Mouse (Mus musculus) hematopoietic stem cell, adult 5-6 weeks (primary cell): ENCODE data around the gene Rem1. TPM values are rescaled to one million over a fixed set of nuclear protein-coding genes. Genes with fewer than 3 reads are reported as not detected.
A peak's percentile ranks its signal among the peaks of the same experiment; 100 is the strongest.

ENCODE experiments used
- ATAC-seq, 2 experiments: fragments of 125-278 bp in 1 of 2; replicated peaks in 1 of 2; 2 replicates each; pipeline ENCODE4 v1.8.0; 2016 to 2017; ENCODE audit warnings: inconsistent platforms in 2 of 2, mild to moderate bottlenecking in 2 of 2, moderate number of reproducible peaks in 2 of 2, low read depth in 1 of 2, moderate TSS enrichment in 1 of 2; ENCODE audit not compliant: low FRiP score in 2 of 2, poor library complexity in 2 of 2, severe bottlenecking in 2 of 2, insufficient read depth in 1 of 2, low TSS enrichment in 1 of 2
- total RNA-seq: library from RNA; stranded (forward); fragments of 172-1452, 232-1000 nt; gene quantifications from 2 replicates; pipeline ENCODE4 v1.2.3, GENCODE M21; 2017

The Rem1 gene
- total RNA-seq, result not detected in 2 replicates

DNA sequence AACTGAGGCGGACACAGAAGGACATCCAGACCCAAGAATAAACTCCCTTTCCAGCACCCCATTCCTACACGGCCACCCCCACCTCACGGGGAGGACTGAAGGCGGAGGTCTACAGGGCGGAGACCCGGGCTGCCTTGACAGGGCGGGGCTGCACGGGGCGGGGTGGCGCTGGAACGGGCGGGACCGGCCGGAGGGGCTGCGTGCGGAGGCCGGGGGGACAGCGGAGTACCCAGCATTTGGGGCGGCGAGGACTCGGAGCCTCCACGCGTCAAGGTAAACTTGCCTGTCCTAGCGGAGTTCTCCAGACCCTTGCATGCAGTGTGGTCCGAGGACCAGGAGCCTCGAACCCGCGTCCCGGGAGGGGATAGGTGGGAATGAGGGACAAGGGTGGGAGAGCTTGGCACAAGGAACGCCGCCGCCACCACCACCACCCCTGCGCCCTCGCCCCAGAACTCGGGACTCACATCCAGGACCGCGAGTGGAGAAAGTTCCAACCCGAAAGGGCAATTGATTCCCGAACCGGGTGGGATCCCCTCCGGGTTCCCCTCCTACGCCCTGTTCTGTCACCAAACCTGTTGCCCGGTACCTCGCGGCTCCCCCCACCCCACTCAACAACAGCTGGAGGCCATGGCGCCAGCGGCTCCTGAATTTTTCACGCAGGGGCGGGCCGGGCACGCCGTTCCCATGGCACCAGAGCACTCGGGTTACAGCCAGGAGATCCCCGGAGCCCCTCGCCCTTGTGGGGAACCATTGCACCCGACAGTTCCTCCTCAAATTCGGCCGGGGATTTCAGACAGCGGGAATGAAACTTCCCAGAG, at the start of gene Rem1:
TSS of gene Rem1 (plus strand) at position 178 of the 818 bp plus-strand sequence.
- peak; percentile 22 to 27; a peak in 2 of 4 replicates for ATAC-seq

DNA sequence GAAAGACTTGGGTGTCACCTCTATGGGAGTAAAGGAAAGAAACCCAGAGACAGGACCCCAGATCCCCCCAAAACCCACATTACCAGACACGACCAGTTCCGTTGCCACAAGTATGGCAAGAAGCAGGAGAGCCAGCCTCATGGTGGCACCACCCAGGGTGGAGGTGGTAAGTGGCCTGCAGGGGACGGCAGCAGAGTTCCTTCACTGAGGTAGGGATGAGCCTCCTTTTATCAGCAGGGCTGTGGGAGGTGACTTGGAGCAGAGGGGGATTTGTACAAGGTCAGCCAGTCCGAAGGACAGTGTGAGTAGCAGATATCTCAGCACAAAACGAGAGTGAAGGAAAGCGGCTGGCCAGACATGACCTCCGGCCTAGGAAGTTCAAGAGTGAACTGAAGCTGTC, 46.6 kb upstream of the Rem1 start, which contains the start of gene Defb19:
TSS of gene Defb19 (minus strand) at position 206 of the 400 bp plus-strand sequence.
- ATAC-seq, result no peak

DNA sequence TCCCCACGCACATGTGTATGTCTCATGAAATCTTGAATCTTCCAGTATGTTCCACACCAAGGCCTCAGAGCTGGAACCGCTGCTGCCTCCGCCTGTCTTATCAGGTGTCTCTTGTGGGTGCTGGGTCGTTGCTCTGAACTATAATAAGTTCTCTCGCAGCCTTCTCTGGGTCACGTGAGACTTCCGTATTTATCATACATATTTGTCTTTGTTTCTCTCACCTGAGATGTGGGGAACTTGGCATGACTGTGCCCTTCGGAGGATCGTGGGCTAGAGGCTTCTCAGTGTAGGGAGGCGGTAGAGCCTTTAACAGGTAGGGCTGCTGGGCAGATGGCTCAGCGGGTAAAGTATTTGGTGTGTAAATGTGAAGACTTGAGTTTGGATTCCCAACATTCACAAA, 46.1 kb upstream of the Rem1 start:
- no peak for ATAC-seq

DNA sequence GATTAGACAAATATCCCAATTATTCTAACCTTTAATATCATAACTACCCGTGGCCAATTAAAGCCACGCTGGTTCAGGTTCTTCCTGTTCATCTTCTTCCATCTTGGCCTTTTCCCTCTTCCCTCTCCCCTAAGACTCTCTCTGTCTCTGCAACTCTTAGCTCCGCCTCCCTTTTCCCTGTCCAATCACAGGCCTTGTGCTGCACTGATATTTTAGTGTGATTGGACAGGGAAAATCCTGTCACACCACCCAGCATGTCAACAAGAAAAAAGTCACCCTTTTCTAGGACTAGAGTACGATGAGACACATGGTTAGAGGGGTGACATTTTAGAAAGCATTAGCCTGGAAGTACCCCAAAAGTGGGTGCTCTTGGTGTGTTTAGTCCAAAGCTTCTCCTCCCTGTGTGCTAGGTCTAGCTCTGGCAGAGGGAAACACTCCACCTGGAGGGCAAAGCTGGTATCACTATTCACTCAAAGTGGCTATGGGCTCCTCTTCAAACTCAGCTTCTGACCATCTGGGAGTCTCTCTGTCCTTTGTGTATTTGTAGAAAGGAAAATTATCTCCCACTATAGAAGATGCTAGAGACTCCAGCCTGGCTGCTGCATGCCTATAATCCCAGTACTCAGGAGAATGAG, 39.7 kb upstream of the Rem1 start:
- ATAC-seq, result peak; percentile 65 to 66; a peak in 3 of 4 replicates

DNA sequence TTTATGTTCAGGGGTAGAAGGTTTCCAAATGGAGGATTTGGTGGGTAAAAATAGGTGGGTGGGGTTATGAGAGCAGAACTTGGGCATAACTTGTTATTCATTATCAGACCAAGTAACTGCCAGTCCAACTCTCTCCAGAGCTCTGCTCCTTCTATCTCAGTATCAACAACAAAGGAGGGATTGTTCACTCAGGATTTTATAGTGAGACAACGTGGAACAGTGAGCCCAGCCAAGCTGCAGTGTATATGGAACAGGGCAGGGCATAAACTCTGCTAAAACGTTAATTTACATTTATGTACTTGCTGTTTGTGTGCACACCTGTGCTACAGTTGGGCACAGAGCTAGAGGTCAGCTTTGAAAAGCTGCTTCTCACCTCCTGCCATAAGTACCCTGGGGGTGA, 38.3 kb upstream of the Rem1 start:
- no peak for ATAC-seq

DNA sequence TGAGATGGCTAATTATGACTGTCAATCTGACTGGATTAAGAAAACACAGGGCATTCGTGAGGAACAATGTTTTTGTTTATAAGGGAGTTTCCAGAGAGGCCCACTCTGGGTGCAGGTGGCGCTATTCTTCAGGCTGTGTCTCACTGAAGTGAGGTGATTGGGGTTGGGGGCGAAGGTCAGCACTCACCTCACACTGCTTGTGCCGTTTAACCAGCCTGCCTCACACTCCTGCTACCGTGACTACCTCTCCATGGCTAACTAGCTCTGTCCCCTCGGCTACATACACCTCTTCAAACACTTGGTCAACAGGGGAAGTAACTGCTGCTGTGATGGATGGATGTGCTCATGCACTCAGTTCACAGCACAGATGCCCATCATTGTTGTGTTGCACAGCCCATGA, 37.7 kb upstream of the Rem1 start:
- no peak for ATAC-seq

DNA sequence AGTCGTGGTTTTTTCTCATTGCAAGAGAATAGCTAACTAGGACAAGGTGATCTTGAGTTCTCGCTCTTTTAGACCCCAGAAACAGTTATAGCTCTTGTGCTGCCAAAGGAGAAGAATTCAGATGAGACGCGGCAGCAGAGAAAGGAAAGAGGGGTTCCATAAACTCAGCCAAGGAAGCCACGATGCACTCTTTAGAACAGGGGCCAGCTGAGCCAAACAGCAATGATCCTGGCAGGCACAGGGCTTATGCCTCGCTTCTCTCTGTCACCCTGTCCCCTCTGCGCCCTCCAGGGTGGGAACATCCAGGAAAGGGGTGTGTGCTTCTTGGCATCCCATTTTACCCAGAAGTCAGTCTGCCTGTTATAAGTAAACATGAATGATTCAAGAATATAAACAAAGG, 27.5 kb upstream of the Rem1 start, which contains the start of gene Defb45:
TSS of gene Defb45 (minus strand) at position 101 of the 400 bp plus-strand sequence.
- no peak for ATAC-seq

DNA sequence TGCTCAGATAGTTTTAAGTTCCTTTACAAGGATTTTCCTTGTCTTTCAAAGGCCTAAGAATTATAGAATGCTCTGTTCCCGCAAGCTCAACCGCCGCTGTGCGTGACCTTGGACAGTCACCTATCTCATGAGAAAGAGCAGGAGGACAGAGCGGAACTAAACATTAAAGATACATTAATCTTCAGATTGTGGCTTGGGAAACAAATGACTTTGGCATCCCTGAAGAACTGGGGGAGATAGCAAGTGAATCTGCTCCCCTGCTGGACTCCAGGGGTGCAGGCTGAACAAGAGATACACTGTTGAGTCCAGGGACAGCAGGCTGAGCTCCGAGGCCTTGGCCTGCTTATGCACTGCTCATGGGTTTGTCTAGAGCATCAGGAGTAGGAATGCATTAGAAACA, 26.7 kb upstream of the Rem1 start:
- no peak for ATAC-seq

DNA sequence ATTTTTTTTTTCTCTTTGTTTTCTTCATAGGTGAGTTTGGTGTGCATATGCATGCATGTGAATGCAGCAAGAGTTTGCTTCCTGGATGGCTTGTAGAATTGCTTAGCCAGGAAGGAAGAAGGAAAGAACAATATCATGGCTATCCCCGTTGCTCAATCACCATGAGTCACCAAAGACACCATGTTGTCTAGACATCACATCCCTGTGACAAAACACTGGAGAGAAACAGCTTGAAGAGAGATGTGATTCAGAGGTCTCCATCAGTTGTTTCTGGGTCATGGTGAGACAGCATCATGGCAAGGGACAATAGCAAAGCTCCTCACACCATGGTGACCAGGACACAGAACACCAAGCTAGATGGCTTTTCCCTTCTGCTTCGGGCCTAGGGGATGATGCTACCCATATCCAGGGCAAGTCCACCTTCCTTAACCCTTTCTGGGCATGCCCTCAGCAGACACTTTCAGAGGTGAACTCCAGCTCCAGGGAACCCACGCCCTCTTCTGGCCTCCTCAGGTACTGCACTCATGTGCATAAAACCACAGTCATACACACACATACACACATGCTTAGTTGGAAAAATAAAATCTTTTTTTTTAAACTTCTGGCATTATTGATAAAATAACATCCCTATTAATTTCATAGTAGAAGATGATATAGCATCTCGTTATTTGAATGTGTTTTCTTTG, 25.3 kb upstream of the Rem1 start:
- ATAC-seq, result no peak

DNA sequence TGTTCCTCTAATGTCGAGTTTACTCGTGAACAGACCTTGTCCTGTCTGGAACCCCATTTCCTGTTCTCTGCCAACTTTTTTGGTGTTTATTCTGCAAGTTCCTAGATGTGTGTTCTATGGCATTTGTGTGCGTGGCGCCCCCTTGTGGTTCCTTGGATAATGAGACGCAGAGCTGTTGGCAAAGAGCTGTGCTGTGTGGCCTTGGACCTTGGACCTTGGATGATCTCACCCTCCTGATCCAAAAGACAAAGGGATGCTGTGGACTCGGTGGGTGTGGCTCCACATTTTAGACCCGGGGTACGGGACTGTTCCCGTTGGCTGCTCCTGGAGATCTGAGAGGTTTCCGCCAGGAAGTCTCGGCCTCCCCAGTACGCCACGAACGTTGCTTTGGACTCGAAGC, 22.7 kb upstream of the Rem1 start, which contains the start of gene Defb36:
TSS of gene Defb36 (plus strand) at position 271 of the 400 bp plus-strand sequence.
- ATAC-seq, result 0 out of 4 replicates have a peak, but pooled peaks of 1 of the 2 experiments have one; percentile 27

DNA sequence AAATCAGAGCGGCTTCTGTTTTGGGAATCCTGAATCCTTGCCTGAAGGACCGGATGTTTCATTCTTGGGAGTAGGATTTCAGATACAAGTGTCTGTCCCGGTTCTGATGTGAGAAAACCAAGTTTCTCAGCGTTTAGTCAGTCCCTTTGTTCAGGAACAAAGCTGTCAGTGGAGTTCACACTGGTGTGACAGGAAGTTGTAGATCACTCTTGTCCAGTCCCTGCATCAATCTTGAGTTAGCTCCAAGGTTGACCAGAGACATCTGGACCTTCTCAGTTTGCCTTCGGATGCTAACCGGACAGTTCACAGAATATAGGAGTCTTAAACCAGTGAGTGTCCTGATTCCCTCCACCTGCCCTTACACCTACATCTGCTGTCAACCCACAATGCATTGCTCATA, 19.0 kb upstream of the Rem1 start:
- no peak for ATAC-seq

DNA sequence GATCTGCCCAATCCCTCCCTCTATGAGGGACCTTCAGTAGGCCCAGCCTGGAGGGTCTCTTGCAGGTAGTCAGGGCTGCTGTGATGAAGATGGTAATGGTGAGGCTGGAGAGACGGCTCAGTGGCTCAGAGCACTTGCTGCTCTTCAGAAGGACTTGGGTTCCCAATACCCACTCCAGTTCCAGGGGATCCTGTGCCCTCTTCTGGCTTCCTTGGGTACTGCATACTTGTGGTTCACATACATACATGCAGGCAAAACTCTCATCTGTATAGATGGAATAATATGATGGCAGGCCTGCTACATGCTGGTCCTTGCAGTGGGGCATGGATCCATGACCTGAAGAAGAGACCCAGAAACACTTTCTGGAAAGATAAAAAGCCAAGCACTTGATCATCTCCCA, 18.0 kb upstream of the Rem1 start:
- no peak for ATAC-seq

DNA sequence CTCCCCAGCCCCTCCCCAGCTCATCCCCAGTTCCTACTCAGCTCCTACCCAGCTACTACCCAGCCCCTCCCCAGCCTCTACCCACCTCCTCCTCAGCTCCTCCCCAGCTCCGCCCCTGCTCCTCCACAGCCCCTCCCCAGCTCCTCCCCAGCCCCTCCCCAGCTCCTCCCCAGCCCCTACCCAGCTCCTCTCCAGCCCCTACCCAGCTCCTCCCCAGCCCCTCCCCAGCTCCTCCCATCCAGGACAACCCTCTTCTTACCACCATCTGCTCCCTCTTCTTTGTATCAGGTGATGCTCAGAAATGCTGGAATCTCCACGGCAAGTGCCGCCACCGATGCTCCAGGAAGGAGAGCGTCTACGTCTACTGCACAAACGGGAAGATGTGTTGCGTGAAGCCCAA, 14.6 kb upstream of the Rem1 start:
- ATAC-seq, result no peak

DNA sequence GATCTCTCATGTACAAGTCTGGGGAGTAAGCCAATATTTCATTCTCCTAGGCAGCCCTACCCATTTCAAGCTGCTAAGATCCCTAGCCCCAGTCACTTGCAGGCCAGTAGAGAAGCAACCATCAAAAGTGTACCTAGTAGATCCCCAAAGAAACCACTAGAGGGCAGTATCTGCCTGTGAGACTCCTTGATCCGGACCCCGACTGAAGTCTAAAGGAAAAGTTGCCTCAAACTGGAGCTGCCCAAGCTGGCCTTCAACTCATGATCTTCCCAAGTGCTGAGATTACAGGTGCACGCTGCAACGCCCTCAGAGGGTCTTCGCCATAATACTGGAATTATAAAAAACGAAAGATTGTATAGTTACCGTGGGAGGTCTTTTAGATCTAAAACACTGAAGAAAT, 11.2 kb upstream of the Rem1 start:
- peak; percentile 80 to 91 for ATAC-seq

DNA sequence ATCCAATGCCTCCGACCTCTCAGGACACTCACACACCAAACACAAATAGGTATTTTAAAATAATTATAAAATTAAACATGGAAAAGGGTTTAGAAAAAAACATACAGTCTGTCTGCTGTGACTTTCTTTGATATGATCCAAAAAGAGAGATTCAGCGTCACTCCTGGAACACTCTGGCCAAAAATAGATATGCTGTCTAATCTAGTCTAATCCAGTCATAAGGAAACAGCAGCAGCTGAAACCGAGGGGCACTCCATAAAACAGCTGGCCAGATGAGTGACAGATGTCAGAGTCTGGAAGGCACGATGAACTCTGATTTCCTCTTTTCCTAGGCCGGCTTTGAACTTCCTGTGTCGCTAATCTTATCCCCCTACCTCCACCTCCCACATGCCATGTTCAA, 10.3 kb upstream of the Rem1 start:
- ATAC-seq, result no peak

DNA sequence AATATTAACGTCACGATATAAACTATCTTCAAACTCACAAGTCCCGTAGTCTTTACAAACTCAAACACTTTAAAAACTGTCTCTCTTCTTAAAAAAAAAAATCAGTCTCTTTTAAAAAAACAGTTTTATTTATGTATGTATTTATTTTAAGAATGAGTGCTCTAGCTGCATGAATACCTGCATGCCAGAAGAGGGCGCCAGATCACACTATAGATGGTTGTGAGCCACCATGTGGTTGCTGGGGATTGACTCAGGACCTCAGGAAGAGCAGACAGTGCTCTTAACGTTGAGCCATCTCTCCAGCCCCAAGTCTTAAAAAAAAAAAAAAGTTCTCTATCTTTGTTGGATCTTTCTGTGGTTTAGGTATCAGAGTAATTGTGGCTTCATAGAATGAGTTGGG, 9.4 kb upstream of the Rem1 start:
- ATAC-seq, result no peak

DNA sequence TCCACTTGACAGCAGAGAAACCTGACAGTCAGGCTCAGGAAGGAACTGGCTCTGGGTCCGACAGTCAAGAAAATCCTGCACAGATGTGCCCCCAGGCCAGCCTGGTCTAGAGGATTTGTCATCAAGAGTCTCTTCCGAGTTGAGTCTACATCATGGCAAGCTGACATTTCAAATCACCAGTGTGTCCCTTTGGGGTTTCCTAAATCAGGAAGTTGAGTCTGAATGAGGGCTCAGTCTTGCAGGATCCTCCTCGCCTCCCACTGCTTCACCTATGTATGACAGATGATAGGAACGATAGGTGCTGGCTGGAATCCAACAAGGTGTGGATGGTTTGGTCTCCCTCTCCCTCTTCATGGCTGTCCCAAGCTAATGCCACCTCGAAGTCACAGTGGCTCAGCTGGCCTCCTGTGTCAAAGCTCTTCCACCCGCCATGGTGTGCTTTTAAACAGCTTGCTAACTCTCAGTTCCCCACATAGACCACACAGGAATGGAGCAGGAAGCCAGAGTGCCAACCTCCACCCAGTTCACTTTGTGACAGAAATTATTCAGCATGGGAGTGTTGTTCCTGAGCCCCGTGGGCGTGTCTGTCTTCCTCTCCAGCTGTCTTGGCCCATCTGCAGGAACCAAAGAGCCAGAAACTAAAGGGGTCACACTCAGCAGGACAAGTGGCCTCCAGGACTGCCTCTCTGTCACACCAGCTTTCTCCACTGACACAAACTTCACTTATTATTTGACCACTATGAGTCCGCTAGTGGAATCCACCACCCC, 6.2 kb upstream of the Rem1 start:
- ATAC-seq, result peak; percentile 83 to 86
